Mouse (Mus musculus) lung, adult 2 months (tissue): ENCODE results near the gene Ddx56. TPM values are rescaled to one million over a fixed set of nuclear protein-coding genes. Genes with fewer than 3 reads are reported as not detected.
"Not testable (repeated sequence)": the region's sequence is repeated elsewhere in the genome, so short reads cannot be mapped to it uniquely, and the experiment has no call there.

ENCODE experiments used
- DNase-seq: peaks from one replicate; pipeline ENCODE4 v3.0.0; 2022
- H3K4me1 ChIP-seq: fragments of 200-500 bp; 2 replicates; pipeline ENCODE4 v1.6.1; 2011; ENCODE audit warnings: low read length; ENCODE audit not compliant: control insufficient read depth, insufficient read depth
- H3K4me3 ChIP-seq: fragments of 200-500 bp; replicated peaks from 2 replicates; pipeline ENCODE3; 2011; ENCODE audit warnings: low read depth, mild to moderate bottlenecking, control low read depth, low read length; ENCODE audit errors: extremely low read depth
- CTCF ChIP-seq: fragments of 200-500 bp; IDR thresholded peaks from 2 replicates; pipeline ENCODE4 v1.5.1; 2011; ENCODE audit warnings: mild to moderate bottlenecking, low read length, control low read depth; ENCODE audit not compliant: insufficient read depth
- POLR2A ChIP-seq: fragments of 200-500 bp; IDR thresholded peaks from 2 replicates; pipeline ENCODE4 v1.6.1; 2011; ENCODE audit warnings: low read depth, mild to moderate bottlenecking, control low read depth, low read length, borderline replicate concordance; ENCODE audit errors: extremely low read depth
- WGBS: fragments of 180-500 bp; shearing (Covaris S2); methylation state at CpG from one replicate; pipeline ENCODE4 v1.1.7; 2018; 5-methylcytosine and 5-hydroxymethylcytosine counted together
- polyA plus RNA-seq: library from polyadenylated mRNA; depleted of rRNA; stranded (reverse); fragments of >200 nt; gene quantifications from 2 replicates; pipeline ENCODE4 v1.2.3, GENCODE M21; 2012

The Ddx56 gene
- polyA plus RNA-seq, 1 experiment, result 25.2 TPM

DNA sequence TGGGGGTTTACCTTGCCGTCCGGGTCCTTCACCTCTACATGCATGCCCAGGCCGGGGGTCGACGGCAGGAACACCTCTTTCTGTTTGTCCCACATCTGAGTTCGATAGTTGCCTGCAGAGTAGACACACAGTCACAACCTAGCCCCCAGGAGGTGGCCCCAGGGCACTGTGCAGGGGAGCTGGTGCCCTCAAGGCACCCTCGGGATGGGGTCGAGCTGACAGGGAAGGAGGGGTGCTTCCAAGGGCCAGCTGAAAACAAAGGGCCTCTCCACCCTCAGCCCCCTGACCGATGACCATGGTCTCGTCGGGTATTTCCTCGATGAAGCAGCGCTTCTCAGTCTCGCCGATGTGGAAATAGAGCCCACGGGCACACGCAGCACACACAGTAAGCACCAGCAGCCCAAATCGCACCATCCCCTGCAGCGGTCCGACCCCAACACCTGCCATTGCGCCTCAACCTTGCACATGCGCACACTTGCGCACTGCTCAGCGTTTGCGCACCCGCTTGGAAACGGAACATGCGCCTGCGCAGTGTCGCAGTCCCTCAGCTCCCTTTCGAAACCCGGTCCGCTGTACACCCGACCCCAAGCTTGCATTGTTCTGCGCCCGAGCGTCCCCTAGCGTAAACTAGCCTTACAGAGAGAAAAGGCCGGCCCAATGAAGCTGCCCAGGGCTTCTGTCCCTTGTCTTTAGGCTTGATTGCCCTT, 7.0 kb upstream of the Ddx56 start, which contains the start of gene Tmed4:
Gene Tmed4 (minus strand): TSS at position 484 of the 707 bp plus-strand sequence.
- DNase-seq, result peak; percentile 96
- under 1% methylated on average over 39 of the region's 39 CpGs for WGBS
- H3K4me3 ChIP-seq, result peak within 1 kb of the TSS; percentile 67

DNA sequence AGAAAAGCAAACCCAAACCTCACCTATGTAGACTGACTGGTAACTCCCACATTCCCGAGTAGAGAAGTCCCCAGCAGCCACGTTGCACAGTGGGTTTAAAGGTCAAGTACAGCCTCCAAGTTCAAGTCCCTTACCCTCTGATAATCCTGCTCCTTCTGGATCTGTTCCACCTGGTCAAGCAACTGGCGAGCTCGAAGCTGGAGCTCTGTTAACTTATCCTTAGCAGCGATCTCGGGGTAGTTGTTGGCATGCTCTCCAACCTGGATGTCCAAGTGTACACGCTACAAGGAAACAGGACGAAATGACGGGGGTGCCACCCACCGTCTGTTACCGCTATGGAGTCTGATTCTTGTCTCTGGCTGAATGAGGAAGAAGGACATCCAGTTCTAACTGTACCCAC, 6.0 kb upstream of the Ddx56 start:
- TF ChIP-seq POLR2A, result no peak
- TF ChIP-seq CTCF, result no peak
- H3K4me3 ChIP-seq, result peak overlapping the region; percentile 67
- DNase-seq, result no peak
- peaks cover 7% of the 10 kb centered on the region for H3K4me1 ChIP-seq
- 18% methylated on average over 11 of the region's 11 CpGs for WGBS

More for the DNA sequence above, 7.0 kb upstream of the Ddx56 start, which contains the start of gene Tmed4:
- peak; percentile 59 for TF ChIP-seq CTCF
- peak; percentile 99 for TF ChIP-seq POLR2A
- peaks cover 7% of the 10 kb centered on the region for H3K4me1 ChIP-seq

DNA sequence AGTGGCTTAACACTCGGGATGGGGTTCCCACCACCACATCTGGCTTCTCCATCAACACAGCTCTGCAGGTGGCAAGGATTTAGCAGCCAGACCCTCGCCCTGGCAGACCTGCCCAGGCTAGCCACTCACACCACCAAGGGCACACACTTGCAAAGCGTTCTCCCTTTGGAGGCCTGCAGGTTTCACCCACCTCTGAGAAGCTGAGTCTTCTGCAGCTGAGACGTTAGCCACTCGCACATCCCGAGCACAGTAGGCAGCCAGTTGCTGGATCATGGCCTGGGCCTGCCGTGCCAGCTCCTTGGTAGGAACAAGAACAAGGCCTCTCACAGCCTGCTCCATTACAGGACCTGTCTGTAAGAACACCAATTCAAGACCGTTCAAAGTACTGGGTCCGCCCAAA, 951 bp downstream of the Ddx56 start:
- WGBS, result 68% methylated on average over 9 of the region's 9 CpGs
- TF ChIP-seq CTCF (no peak), POLR2A (no peak)
- Histone ChIP-seq H3K4me1 (peaks cover 6% of the 10 kb centered on the region), H3K4me3 (peak overlapping the region; percentile 95)
- DNase-seq, result no peak

DNA sequence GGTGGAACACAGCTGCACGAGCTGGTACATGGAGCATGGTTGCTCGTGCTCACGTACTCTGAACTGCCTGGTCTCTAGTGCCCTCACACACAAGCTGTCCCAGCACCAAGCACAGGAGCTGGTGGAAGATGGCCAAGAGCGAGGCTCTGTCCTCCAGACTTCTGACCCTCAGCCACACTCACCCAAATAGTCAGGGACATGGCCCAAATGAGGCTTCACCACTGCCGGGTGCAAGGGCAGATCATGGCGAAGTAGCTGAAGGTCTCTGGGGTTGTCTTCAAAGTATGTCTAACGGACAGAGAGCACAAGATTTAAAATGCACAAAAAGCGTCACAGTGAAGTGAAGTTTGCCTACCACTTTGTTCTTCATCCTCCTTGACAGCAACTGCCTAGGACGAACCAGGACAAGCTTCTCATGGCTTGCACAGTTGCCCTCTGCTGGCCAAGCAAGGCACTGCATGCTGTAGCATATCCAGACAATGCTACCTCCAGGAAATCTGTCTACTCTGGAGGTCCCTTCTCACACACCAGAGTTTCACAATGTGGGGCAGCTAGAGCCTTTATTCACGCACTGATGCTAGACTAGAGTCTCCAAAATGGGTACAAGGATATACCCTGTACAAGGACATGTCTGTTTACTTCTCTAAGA, 6.0 kb downstream of the Ddx56 start:
- DNase-seq, result peak; percentile 62
- H3K4me1 ChIP-seq, result peaks cover 2% of the 10 kb centered on the region
- WGBS, result 77% methylated on average over 10 of the region's 10 CpGs
- TF ChIP-seq POLR2A (no peak), CTCF (peak; percentile 99)
- no peak overlapping the region for H3K4me3 ChIP-seq

DNA sequence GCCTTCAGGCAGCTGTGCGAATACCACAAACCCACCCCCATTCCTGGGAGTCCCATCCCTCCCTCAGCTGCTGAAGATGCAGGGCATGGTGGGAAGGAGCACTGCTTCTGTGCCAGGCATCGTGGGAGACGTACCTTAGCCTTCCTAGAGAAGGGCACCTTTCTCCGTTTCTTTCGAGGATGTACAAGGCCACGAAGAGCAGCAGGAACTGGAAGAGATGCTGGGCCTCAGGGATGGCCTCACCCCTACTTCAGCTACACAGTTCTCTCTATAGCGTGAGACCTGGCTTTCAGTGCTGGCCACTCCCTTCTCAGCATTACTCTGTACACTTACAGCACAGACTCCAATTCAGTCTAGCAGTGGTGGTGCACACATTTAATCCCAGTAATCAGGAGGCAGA, 8.2 kb downstream of the Ddx56 start:
- no peak for DNase-seq
- Histone ChIP-seq H3K4me3 (no peak overlapping the region), H3K4me1 (no peaks in the 10 kb centered on the region)
- no peak for TF ChIP-seq CTCF
- TF ChIP-seq POLR2A, result no peak
- 92% methylated on average over 7 of the region's 7 CpGs for WGBS

DNA sequence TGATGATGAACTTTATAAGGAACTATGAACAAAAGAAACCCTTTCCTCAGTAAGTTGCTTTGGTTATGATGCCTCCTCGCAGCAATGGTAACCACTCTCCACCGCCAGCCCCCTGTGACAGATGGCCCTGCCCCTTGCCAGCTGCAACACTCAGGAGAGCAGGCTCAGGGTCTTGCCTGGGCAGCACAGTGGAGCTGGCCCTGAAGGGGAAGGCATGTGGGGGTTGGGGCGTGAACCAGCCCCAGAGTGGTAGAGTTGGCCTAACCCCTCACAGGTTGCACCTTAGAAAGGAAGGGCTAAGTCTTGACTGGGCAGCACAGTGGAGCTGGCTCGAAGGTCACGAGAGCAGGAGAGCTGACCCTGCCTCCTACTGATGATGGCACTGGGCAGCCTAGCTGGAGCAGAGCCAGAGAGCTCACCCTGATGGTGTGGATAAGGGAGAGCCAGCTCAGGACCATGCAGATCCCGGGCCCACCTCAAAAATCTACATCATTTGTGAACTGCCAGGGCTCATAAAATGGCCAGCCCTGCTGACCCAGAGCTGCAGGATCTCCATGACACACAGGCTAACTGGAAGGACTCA, 11.0 kb downstream of the Ddx56 start:
- 67% methylated on average over 6 of the region's 6 CpGs for WGBS
- H3K4me1 ChIP-seq, result no peaks in the 10 kb centered on the region
- no peak for DNase-seq
- no peak for TF ChIP-seq CTCF
- 0 out of 2 replicates have a peak, but pooled peaks have one; percentile 19 for TF ChIP-seq POLR2A
- no peak overlapping the region for H3K4me3 ChIP-seq

DNA sequence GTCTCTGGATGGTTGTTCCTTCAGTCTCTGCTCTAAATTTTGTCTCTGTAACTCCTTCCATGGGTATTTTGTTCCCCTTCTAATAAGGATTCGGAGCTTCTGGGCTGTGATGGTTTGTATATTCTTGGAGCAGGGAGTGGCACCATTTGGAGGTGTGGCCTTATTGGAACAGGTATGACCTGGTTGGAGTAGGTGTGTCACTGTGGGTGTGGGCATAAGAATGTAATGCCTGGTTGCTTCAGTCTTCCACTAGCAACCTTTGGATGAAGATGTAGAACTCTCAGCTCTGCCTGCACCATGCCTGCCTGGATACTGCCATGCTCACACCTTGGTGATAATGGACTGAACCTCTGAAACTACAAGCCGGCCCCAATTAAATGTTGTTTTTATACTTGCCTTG, 13.0 kb downstream of the Ddx56 start:
- not testable (repeated sequence) for H3K4me1 ChIP-seq, DNase-seq, H3K4me3 ChIP-seq
- 89% methylated on average over 2 of the region's 2 CpGs for WGBS

DNA sequence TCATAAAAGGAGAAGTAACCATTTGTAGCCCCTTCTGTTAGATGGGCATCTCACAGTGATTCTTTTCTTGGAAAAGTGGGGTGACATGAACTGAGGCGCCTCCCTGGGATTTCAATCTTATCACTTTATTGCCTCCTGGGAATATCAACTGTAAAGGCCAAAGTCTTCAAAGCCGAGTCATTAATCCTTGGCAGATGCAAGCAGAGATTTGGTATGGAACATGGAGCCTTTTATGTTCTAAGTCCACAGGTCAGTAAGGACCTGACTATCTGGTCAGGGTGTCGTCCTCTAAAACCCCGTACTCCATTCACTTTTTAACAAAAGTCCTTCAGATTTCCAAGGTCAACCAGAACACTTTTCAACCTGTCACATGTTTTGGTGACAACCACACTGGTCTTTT, 14.7 kb downstream of the Ddx56 start:
- TF ChIP-seq CTCF, result no peak
- no peak for TF ChIP-seq POLR2A
- Histone ChIP-seq H3K4me3 (no peak overlapping the region), H3K4me1 (no peaks in the 10 kb centered on the region)
- DNase-seq, result no peak
- WGBS, result 87% methylated on average over 4 of the region's 4 CpGs

DNA sequence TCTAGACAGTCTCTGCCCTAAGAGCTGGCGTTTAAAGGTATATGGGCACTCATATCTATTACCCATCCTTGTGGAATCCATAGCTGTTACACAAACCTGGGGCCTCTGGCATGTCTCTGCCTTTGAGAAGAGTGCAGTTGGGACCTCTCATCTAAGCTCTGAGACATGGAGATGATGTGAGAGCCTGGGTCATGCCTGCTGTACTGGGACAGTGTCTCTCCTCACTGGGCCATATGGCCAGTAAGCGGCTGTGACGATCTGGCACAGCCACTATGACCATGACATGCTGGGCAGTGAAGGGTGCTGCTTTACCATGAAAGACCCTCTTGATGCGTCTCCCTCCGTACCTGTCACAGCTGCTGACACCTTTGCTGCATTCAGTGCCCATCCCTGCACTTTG, 15.3 kb downstream of the Ddx56 start:
- DNase-seq, result no peak
- 84% methylated on average over 5 of the region's 5 CpGs for WGBS
- TF ChIP-seq CTCF, result no peak
- TF ChIP-seq POLR2A, result no peak
- Histone ChIP-seq H3K4me1 (no peaks in the 10 kb centered on the region), H3K4me3 (no peak overlapping the region)

DNA sequence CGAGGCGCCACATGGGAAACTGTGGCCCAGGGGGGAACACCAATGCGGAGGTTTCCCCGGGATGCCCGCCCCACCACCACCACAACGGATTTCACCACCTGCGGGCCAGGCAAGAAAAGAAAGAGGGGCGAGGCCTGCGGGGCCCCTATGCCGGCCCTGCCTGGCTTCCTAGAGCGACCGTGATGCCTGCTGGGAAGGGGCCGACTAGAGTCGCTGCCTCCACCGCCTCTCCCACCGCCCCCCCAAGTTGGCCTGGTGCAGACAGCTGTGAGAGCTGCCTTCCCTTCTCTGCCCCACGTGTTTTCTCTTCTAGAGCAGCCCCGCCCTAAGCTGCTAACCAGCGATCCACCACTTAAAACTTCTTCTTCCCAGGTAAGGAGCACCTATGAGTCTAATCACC, 22.9 kb downstream of the Ddx56 start:
- TF ChIP-seq POLR2A, result no peak
- no peak for TF ChIP-seq CTCF
- Histone ChIP-seq H3K4me3 (no peak overlapping the region), H3K4me1 (no peaks in the 10 kb centered on the region)
- no peak for DNase-seq
- WGBS, result 46% methylated on average over 19 of the region's 19 CpGs
